Mouse (Mus musculus): ENCODE results near the gene C1s2. TPM values are rescaled to one million over a fixed set of nuclear protein-coding genes. Genes with fewer than 3 reads are reported as not detected.
"Not testable (repeated sequence)": the region's sequence is repeated elsewhere in the genome, so short reads cannot be mapped to it uniquely, and the experiment has no call there.

The C1s2 gene
- polyA plus RNA-seq, 1 experiment, result 0.06 TPM

DNA sequence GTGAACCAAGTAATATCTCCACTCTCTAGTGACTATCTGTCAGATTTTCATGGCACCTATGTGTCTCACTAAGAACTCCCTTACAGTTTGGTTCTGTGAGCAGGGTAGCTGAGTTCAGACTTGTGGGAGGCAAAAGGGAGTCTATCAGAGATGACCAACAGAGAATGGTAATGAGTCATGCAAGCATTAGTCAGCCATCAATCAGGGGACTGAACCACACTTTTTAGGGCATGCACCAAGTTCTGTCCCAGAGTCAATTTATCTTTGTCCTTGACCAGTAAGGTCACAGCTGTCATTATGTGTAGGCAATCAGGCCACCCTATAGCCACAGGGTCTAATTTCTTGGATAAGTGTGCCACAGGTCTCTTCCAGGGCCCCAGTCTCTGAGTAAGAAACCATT, 47.1 kb downstream of the C1s2 start:
- no peak for DNase-seq
- H3K4me3 ChIP-seq (replicated peaks; ENCODE audit: extremely low read depth, low read depth, low read length), result no peak overlapping the region
- H3K4me1 ChIP-seq (ENCODE audit: control insufficient read depth, insufficient read depth, low read length), result no peaks in the 10 kb centered on the region
- no peak for TF ChIP-seq CTCF (IDR thresholded peaks at IDR 0.05; ENCODE audit: insufficient read depth, low read length)
- TF ChIP-seq POLR2A (IDR thresholded peaks at IDR 0.05; ENCODE audit: borderline replicate concordance, extremely low read depth, low read depth, low read length), result no peak

DNA sequence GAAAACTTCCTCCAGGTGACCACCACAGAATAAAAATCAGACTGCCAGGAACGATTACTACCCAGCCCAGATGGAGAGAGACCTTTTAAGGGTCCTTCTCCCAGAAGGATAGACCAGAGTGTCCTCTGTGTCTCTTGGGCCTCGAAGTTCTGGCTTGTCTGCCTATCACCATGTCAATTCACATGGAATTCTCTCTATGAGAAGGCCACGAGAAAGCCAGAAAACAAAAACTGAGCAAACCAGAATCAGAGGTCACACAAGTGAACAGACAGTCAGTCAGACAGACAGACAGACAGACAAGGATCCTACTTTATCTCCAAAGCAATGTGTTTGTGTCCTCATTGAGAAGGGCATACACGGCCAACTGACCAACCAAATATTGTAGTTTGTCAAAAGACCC, 49.6 kb downstream of the C1s2 start:
- 59% methylated on average over 4 of the region's 4 CpGs for WGBS
- no peak overlapping the region for H3K4me3 ChIP-seq (replicated peaks; ENCODE audit: extremely low read depth, low read depth, low read length)
- H3K4me1 ChIP-seq (ENCODE audit: control insufficient read depth, insufficient read depth, low read length), result no peaks in the 10 kb centered on the region
- DNase-seq, result no peak
- TF ChIP-seq POLR2A (IDR thresholded peaks at IDR 0.05; ENCODE audit: borderline replicate concordance, extremely low read depth, low read depth, low read length) (no peak), CTCF (IDR thresholded peaks at IDR 0.05; ENCODE audit: insufficient read depth, low read length) (no peak)

DNA sequence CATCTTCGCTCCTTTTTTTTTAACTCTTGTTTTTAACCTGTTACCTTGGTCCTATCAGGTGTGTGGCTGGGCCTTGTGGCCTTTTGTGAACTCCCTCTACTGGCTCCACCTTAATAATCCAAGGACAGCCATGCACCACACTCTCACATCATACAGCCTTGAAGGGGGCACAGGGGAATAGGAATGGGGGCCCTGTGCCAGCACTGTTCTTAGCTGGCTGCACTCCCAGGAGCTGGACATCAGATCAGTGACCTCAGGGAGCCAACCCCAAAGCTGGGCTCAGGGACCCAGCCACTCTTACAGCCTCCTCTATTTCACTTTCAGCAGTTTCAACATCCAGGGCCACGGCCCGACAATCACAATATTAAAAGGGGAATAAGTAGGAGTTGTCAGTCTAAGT, 50.1 kb downstream of the C1s2 start:
- TF ChIP-seq POLR2A (IDR thresholded peaks at IDR 0.05; ENCODE audit: borderline replicate concordance, extremely low read depth, low read depth, low read length), result no peak
- TF ChIP-seq CTCF (IDR thresholded peaks at IDR 0.05; ENCODE audit: insufficient read depth, low read length), result no peak
- Histone ChIP-seq H3K4me1 (ENCODE audit: control insufficient read depth, insufficient read depth, low read length) (no peaks in the 10 kb centered on the region), H3K4me3 (replicated peaks; ENCODE audit: extremely low read depth, low read depth, low read length) (no peak overlapping the region)
- WGBS, result 63% methylated on average over 3 of the region's 3 CpGs
- no peak for DNase-seq

GRCm38 (mm10) chr6:124584935-124585334, 51.0 kb downstream of the C1s2 start:
- no peaks in the 10 kb centered on the region for H3K4me1 ChIP-seq (ENCODE audit: control insufficient read depth, insufficient read depth, low read length)
- no peak for DNase-seq
- TF ChIP-seq CTCF (IDR thresholded peaks at IDR 0.05; ENCODE audit: insufficient read depth, low read length) (no peak), POLR2A (IDR thresholded peaks at IDR 0.05; ENCODE audit: borderline replicate concordance, extremely low read depth, low read depth, low read length) (no peak)
- 46% methylated on average over 3 of the region's 3 CpGs for WGBS
- H3K4me3 ChIP-seq (replicated peaks; ENCODE audit: extremely low read depth, low read depth, low read length), result no peak overlapping the region

GRCm38 (mm10) chr6:124582231-124582630, 53.7 kb downstream of the C1s2 start:
- DNase-seq, result no peak
- H3K4me1 ChIP-seq (ENCODE audit: control insufficient read depth, insufficient read depth, low read length), result no peaks in the 10 kb centered on the region

DNA sequence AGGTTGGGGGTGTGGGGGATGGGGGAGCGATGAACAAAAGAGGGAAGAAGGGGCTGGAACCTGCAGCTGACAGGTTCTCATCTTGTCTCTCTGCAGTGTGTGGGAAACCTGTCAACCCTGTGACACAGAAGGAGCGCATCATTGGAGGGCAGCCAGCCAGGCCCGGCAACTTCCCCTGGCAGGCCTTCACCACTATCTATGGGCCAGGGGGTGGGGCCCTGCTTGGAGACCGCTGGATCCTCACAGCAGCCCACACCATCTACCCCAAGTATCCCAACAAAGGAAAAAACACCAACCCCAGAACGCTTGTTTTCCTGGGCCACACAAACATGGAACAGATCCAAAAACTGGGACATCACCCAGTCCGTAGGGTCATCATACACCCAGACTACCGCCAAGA, 55.7 kb downstream of the C1s2 start:
- WGBS, result 63% methylated on average over 7 of the region's 7 CpGs
- not testable (repeated sequence) for H3K4me3 ChIP-seq (replicated peaks; ENCODE audit: extremely low read depth, low read depth, low read length); H3K4me1 ChIP-seq (ENCODE audit: control insufficient read depth, insufficient read depth, low read length); DNase-seq

More at GRCm38 (mm10) chr6:124582231-124582630, 53.7 kb downstream of the C1s2 start:
- WGBS, result 86% methylated on average over 1 of the region's 1 CpGs
- no peak overlapping the region for H3K4me3 ChIP-seq (replicated peaks; ENCODE audit: extremely low read depth, low read depth, low read length)
- TF ChIP-seq CTCF (IDR thresholded peaks at IDR 0.05; ENCODE audit: insufficient read depth, low read length), result no peak
- no peak for TF ChIP-seq POLR2A (IDR thresholded peaks at IDR 0.05; ENCODE audit: borderline replicate concordance, extremely low read depth, low read depth, low read length)

GRCm38 (mm10) chr6:124575155-124575678, 60.7 kb downstream of the C1s2 start:
- WGBS, result 85% methylated on average over 3 of the region's 3 CpGs
- H3K4me3 ChIP-seq (replicated peaks; ENCODE audit: extremely low read depth, low read depth, low read length); DNase-seq; H3K4me1 ChIP-seq (ENCODE audit: control insufficient read depth, insufficient read depth, low read length): not testable (repeated sequence)

Other genes with a start within 250 kb of the C1s2 start
- gene Pex5, start 221.0 kb downstream of the C1s2 start, polyA plus RNA-seq (2012; rRNA removed), result 24.2 and 31.2 TPM in 2 replicates
- 3.2 and 9.1 TPM in 2 replicates for gene Clstn3, start 171.3 kb downstream of the C1s2 start, polyA plus RNA-seq (2012; rRNA removed)
- gene C1rl, start 143.0 kb downstream of the C1s2 start, polyA plus RNA-seq (2012; rRNA removed), result 4.6 and 5.9 TPM in 2 replicates
- gene C1ra, start 123.7 kb downstream of the C1s2 start, polyA plus RNA-seq (2012; rRNA removed), result 47.2 and 58.0 TPM in 2 replicates
- 58.4 and 101 TPM in 2 replicates for gene C1s1, start 93.7 kb downstream of the C1s2 start, polyA plus RNA-seq (2012; rRNA removed)
- gene C1rb, start 65.8 kb downstream of the C1s2 start, polyA plus RNA-seq (2012; rRNA removed), result not detected in 2 replicates
- gene Lpcat3, start 26.9 kb upstream of the C1s2 start, polyA plus RNA-seq (2012; rRNA removed), result 83.3 and 112 TPM in 2 replicates
- gene Emg1, start 76.1 kb upstream of the C1s2 start, polyA plus RNA-seq (2012; rRNA removed), result 29.6 and 42.9 TPM in 2 replicates
- gene Phb2, start 76.3 kb upstream of the C1s2 start, polyA plus RNA-seq (2012; rRNA removed), result 64.7 and 74.4 TPM in 2 replicates
- gene Ptpn6, start 102.6 kb upstream of the C1s2 start, polyA plus RNA-seq (2012; rRNA removed), result 38.9 and 48.7 TPM in 2 replicates
- 222 and 226 TPM in 2 replicates for gene Grcc10, start 105.3 kb upstream of the C1s2 start, polyA plus RNA-seq (2012; rRNA removed)
- gene Gm45234, start 119.9 kb upstream of the C1s2 start, polyA plus RNA-seq (2012; rRNA removed), result 0.08 TPM in 1 of 2 replicates, not detected in the other
- gene Atn1, start 120.4 kb upstream of the C1s2 start, polyA plus RNA-seq (2012; rRNA removed), result 52.0 and 64.6 TPM in 2 replicates
- gene Eno2, start 133.6 kb upstream of the C1s2 start, polyA plus RNA-seq (2012; rRNA removed), result 3.3 and 3.8 TPM in 2 replicates
- gene Lrrc23, start 143.6 kb upstream of the C1s2 start, polyA plus RNA-seq (2012; rRNA removed), result 26.2 and 35.8 TPM in 2 replicates
- 20.2 and 22.4 TPM in 2 replicates for gene Spsb2, start 172.6 kb upstream of the C1s2 start, polyA plus RNA-seq (2012; rRNA removed)
- 117 and 218 TPM in 2 replicates for gene Tpi1, start 178.2 kb upstream of the C1s2 start, polyA plus RNA-seq (2012; rRNA removed)
- gene Usp5, start 193.4 kb upstream of the C1s2 start, polyA plus RNA-seq (2012; rRNA removed), result 58.1 and 73.2 TPM in 2 replicates
- gene Cdca3, start 193.5 kb upstream of the C1s2 start, polyA plus RNA-seq (2012; rRNA removed), result 3.5 and 6.7 TPM in 2 replicates
- gene Gnb3, start 204.2 kb upstream of the C1s2 start, polyA plus RNA-seq (2012; rRNA removed), result 0.31 and 0.36 TPM in 2 replicates
- 34.9 and 42.1 TPM in 2 replicates for gene P3h3, start 221.7 kb upstream of the C1s2 start, polyA plus RNA-seq (2012; rRNA removed)
- gene Gpr162, start 227.9 kb upstream of the C1s2 start, polyA plus RNA-seq (2012; rRNA removed), result 0.27 and 0.69 TPM in 2 replicates

Data from lung, adult 2 months (tissue).